Mouse (Mus musculus): ENCODE measurements around the gene Zmynd8.

DNA sequence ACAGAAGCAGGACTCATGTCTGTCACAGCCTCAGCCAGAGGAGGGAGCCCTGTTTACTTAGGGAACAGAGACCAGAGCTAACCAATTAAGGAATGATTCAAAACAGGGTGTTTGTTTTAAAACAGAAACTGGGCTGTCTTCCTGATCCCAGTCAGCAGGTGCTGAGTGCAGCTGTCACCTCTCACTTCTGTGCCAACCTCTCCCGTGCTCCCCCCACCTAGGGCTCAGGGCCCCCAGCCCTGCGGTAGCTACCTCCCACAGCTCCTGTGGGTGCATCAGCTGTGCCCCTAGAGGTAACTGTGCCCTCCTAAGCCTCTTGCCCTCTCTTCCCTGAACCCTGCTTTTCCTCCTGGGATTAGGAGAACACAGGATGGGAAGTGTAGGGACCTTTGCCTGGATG lies 162.5 kb downstream of the Zmynd8 start:
- TF ChIP-seq CTCF (IDR thresholded peaks at IDR 0.05; ENCODE audit: insufficient read depth, low read length) (no peak), POLR2A (IDR thresholded peaks at IDR 0.05; ENCODE audit: borderline replicate concordance, extremely low read depth, low read depth, low read length) (no peak)
